Mouse (Mus musculus) right cerebral cortex, adult 2 months (tissue): ENCODE measurements at regions not wholly inside any gene's neighbourhood (a gene's known extent, or its start where the extent isn't known, plus 50 kb on each side); places are given as distances from the start of the nearest gene placed in this dataset.

Experiments
- DNase-seq, 2 experiments: peaks; one replicate each; pipeline ENCODE4 v3.0.0; 2021 to 2022; ENCODE audit warnings: low spot score in 2 of 2

- DNase-seq, result no peak
Observed at GRCm38 (mm10) chr10:124318761-124319160, 1055.0 kb downstream of the Fam19a2 start.

- no peak for DNase-seq
Observed at GRCm38 (mm10) chr10:124320191-124321110, 1056.7 kb downstream of the Fam19a2 start.

GRCm38 (mm10) chr10:124332491-124332890 is 1056.8 kb downstream of the Slc16a7 start:
- no peak for DNase-seq

GRCm38 (mm10) chr10:124338923-124339322 is 1050.3 kb downstream of the Slc16a7 start:
- no peak for DNase-seq

GRCm38 (mm10) chr10:124349300-124349699 is 1040.0 kb downstream of the Slc16a7 start:
- no peak for DNase-seq

- no peak for DNase-seq
Observed at GRCm38 (mm10) chr10:124362795-124363194, 1026.5 kb downstream of the Slc16a7 start.

- peak in 1 of 2 experiments; percentile 7 for DNase-seq
Observed at GRCm38 (mm10) chr10:124370994-124371393, 1018.3 kb downstream of the Slc16a7 start.

GRCm38 (mm10) chr10:124402647-124403046 is 986.6 kb downstream of the Slc16a7 start:
- no peak for DNase-seq

- DNase-seq, result no peak
Observed at GRCm38 (mm10) chr10:124409633-124410032, 979.6 kb downstream of the Slc16a7 start.

- DNase-seq, result peak; percentile 5 to 19
Observed at GRCm38 (mm10) chr10:124416531-124416930, 972.7 kb downstream of the Slc16a7 start.

- no peak for DNase-seq
Observed at GRCm38 (mm10) chr10:124423418-124423817, 965.8 kb downstream of the Slc16a7 start.
